Mouse (Mus musculus) ovary, adult 2 months (tissue): ENCODE data around the gene Slc7a4. TPM values are rescaled to one million over a fixed set of nuclear protein-coding genes. Genes with fewer than 3 reads are reported as not detected.

ENCODE experiments used
- polyA plus RNA-seq: library from polyadenylated mRNA; depleted of rRNA; stranded (reverse); fragments of >200 nt; gene quantifications from 2 replicates; pipeline ENCODE4 v1.2.3, GENCODE M21; 2012; rRNA removed

Slc7a4 gene
- polyA plus RNA-seq = 52.7 and 62.9 TPM in 2 replicates

DNA sequence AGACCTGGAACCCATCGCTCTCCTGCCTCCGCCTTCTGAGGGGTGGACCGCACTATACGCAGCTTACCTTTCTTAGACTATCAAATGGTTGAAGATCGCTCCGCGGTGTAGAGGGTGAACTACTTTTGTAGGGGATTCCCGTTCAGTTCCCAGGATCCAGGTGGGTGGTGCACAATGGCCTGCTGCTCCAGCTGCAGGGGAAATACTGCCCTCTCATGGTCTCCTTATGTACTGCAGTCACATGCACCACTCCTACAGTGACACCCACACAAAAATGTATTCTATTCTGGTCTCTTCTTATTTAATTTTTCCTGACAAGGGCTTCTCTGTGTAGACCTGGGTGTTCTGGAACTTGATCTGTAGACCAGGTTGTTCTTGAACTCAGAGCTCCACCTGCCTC, at the start of gene Slc7a4:
TSS of gene Slc7a4 (minus strand) at position 151 of the 400 bp plus-strand sequence.

DNA sequence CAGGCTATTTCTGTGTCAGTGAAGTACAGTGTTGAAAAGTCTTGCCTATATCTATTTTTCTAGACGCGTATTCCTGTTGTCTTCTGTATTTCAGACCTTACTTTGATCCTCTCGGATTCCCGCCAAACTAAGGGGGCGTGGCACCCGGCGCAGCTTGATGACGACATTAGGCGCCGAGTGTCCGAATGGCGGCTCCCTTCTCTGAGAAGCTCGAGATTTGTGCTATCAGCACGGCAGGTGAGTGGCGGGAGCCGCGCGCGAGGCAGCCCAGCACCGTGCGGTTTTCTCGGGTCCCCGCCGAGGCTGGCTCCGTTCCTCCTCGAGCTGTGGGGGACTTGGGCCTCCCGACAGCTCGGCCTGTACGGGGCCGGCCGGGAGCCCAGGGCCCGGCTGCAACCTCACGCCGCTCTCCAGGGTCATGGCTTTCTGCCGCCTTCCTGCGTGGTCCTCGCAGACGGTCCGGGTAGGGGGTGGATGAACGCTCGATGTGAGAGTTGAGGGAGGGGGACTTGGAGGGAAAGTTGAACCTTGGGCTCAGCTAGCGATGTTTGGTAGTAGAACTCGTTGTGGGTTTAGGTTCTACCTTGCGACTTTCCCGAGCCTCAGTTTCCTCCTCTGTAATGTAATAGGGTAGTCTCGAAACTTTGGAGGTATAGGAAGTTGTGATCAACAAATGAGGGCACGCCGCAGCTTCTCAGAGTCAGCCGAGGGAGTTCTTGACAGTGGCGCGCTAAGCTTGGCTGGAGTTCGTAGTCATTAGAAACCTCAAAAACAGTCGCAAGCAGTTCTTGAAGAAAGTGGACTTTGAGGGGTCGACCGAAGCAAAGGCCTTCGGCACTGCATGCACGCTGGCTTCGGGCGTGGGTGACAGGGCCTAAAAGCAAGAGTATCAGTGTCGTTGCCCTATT, 36.4 kb upstream of the Slc7a4 start, which contains the start of gene Smpd4:
TSS of gene Smpd4 (plus strand) at position 157 of the 908 bp plus-strand sequence.

DNA sequence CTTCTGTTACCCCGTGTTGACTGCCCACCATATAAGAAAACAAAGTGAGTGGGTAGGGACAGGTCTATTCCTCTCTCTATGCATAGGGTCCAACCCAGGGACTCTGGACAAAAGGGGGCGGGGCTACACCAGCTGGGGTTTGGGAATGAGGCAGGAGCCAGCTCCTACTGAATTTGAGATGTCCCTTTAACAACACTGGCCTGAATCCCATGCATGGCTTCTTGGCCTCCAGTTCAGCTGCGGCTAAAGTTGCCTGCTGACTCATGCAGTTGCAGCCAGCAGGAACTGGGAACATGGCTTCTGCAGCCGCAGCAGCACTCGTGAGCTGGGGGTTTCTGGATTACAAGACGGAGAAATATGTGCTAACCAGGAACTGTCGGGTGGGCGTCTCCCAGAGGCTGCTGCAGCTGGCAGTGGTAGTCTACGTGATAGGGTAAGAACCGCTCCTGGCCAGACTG, 21.2 kb downstream of the Slc7a4 start, which contains the start of gene P2rx6:
TSS of gene P2rx6 (plus strand) at position 135 of the 458 bp plus-strand sequence.

DNA sequence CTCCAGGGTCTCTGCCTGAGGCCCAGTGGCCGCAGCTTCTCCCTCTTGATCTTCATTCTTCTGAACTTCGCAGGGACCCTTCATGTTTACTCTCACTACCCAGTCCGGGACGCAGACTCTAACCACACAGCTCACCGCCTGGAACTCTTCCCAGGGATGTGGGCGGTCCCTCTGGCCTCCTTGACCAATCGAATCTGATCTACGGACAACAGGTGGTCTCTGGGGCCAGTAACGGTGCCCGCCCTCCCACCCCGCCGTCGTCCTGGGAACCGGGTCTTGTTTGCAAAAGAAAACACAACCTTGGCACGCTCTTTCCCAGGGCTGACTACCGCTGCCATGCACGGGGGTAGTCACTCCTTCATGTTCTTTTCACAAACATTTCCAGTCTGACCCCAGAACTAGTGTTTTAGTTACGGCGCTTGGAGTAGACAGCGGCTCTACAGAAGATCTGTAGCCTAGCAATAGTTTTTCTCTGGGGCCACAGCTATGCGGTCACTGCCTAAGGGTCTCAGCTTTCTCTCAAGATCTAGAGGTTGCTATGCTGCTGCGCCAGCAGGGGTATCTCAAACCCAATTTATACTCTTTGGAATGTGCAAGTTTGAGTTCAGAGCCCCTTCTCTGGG, 21.8 kb downstream of the Slc7a4 start, which contains the start of gene Lrrc74b:
TSS of gene Lrrc74b (minus strand) at position 120 of the 623 bp plus-strand sequence.

DNA sequence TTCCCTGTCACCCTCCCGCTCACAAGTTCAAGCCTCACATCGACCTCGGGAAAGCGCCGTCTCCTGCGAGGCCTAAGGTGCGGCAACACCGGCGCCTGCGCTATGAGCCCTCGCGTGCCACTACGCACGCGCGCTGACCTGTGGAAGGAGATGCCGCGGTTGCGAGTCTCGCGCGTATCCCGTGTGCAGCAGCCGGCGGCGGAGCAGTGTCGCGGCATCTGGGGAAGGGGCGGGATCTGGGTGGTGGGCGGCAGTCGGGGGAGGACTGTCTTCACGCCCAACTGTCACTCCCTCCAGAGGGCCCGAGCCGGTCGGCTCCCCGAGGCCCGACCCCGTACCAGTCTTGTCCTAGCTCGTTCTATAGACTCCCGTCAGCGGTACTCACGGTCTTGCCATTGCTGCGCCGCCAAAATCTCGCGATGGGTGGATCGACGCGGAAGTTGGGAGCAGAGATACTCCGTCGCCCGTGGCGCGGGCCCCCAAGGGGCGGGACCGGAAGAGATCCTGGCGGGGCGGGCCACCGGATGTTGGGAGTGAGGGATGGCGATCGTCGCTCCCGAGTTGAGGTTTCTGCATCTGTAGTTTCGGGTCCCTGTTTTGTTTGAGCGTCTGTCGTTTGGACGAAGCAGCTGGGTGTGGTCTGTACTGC, 52.2 kb downstream of the Slc7a4 start, which contains the start of gene Thap7:
TSS of gene Thap7 (minus strand) at position 497 of the 649 bp plus-strand sequence.

Other genes with a start within 250 kb of the Slc7a4 start
- gene Snap29, start 177.2 kb downstream of the Slc7a4 start, polyA plus RNA-seq = 2.9 and 3.4 TPM in 2 replicates
- gene Pi4ka, start 176.9 kb downstream of the Slc7a4 start, polyA plus RNA-seq = 46.7 and 52.1 TPM in 2 replicates
- 82.8 and 92.6 TPM in 2 replicates for gene Crkl, start 131.2 kb downstream of the Slc7a4 start, polyA plus RNA-seq
- gene Aifm3, start 93.6 kb downstream of the Slc7a4 start, polyA plus RNA-seq = 4.2 and 4.3 TPM in 2 replicates
- 407 and 481 TPM in 2 replicates for gene Lztr1, start 74.5 kb downstream of the Slc7a4 start, polyA plus RNA-seq
- gene Thap7, start 52.1 kb downstream of the Slc7a4 start, polyA plus RNA-seq = 145 and 160 TPM in 2 replicates
- gene Lrrc74b, start 22.0 kb downstream of the Slc7a4 start, polyA plus RNA-seq = 12.1 and 12.8 TPM in 2 replicates
- 13.2 and 17.1 TPM in 2 replicates for gene P2rx6, start 21.3 kb downstream of the Slc7a4 start, polyA plus RNA-seq
- 84.1 and 97.5 TPM in 2 replicates for gene Smpd4, start 36.1 kb upstream of the Slc7a4 start, polyA plus RNA-seq
- 9.6 and 11.7 TPM in 2 replicates for gene Ccdc74a, start 63.3 kb upstream of the Slc7a4 start, polyA plus RNA-seq
- 112 and 197 TPM in 2 replicates for gene Med15, start 149.7 kb upstream of the Slc7a4 start, polyA plus RNA-seq
- gene Klhl22, start 176.4 kb upstream of the Slc7a4 start, polyA plus RNA-seq = 148 and 167 TPM in 2 replicates
- gene Scarf2, start 214.1 kb upstream of the Slc7a4 start, polyA plus RNA-seq = 189 and 286 TPM in 2 replicates
- gene B830017H08Rik, start 249.9 kb upstream of the Slc7a4 start, polyA plus RNA-seq = 1.6 and 2.9 TPM in 2 replicates